Mouse (Mus musculus) embryonic fibroblast, embryonic 13.5 days (primary cell): Measurements from ENCODE around the gene Slc6a18. TPM values are rescaled to one million over a fixed set of nuclear protein-coding genes. Genes with fewer than 3 reads are reported as not detected.
"Not testable (repeated sequence)": the region's sequence is repeated elsewhere in the genome, so short reads cannot be mapped to it uniquely, and the experiment has no call there.

ENCODE experiments used
- H3K27ac ChIP-seq: 2 replicates; pipeline ENCODE4 v1.5.1; 2012; ENCODE audit warnings: low read length, control low read depth, inconsistent platforms; ENCODE audit not compliant: insufficient read depth
- H3K4me1 ChIP-seq: 2 replicates; pipeline ENCODE4 v1.6.1; 2011; ENCODE audit warnings: low read length; ENCODE audit not compliant: control insufficient read depth, insufficient read depth
- H3K4me3 ChIP-seq: 2 replicates; pipeline ENCODE4 v1.5.1; 2011; ENCODE audit warnings: mild to moderate bottlenecking, control low read depth, low read length; ENCODE audit not compliant: insufficient read depth
- CTCF ChIP-seq: IDR thresholded peaks from 2 replicates; pipeline ENCODE4 v1.5.1; 2011; ENCODE audit warnings: mild to moderate bottlenecking, control low read depth, low read length, moderate library complexity, borderline replicate concordance; ENCODE audit not compliant: insufficient read depth
- POLR2A ChIP-seq: IDR thresholded peaks from 2 replicates; pipeline ENCODE4 v1.6.1; 2011; ENCODE audit warnings: low read depth, mild to moderate bottlenecking, control low read depth, low read length, moderate library complexity
- polyA plus RNA-seq: library from polyadenylated mRNA; stranded (reverse); fragments of >200 nt; gene quantifications from 2 replicates; pipeline ENCODE4 v1.2.4, GENCODE M21; 2011; ENCODE audit warnings: low read depth; ENCODE audit not compliant: missing spikeins, insufficient read length

Gene Slc6a18
- polyA plus RNA-seq, 1 experiment = not detected

DNA sequence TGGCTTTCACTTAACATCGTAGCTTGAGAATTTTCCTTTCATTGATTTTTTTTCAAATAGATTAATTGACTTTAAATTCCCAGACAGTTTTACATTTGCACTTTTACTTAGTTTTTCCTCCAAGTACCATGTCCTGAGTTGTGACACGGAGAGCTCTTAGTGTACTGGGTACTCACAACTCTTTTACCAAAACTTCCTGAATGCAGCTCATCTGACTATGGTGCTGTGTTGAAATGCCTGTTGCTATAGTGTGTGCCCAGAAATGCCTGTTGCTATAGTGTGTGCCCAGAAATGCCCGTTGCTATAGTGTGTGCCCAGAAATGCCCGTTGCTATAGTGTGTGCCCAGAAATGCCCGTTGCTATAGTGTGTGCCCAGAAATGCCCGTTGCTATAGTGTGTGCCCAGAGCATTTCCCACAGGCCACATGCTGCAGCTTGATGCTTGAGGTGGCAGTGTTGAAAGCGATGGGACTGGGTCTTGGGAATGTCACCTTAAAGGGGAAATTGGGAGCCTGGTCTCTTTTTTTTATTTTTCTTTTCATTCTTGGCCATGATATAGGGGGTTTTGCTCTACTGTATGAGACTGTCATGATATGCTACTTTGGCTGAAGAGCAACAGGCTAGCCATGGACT is 27.0 kb upstream of the Slc6a18 start, which contains the start of gene Slc6a19:
Gene Slc6a19 (minus strand): TSS at position 172 of the 632 bp plus-strand sequence.
- Histone ChIP-seq H3K27ac (no peak within 1 kb of the TSS), H3K4me3 (no peak within 1 kb of the TSS), H3K4me1 (no peaks in the 10 kb centered on the region)
- TF ChIP-seq POLR2A = no peak
- no peak for TF ChIP-seq CTCF

DNA sequence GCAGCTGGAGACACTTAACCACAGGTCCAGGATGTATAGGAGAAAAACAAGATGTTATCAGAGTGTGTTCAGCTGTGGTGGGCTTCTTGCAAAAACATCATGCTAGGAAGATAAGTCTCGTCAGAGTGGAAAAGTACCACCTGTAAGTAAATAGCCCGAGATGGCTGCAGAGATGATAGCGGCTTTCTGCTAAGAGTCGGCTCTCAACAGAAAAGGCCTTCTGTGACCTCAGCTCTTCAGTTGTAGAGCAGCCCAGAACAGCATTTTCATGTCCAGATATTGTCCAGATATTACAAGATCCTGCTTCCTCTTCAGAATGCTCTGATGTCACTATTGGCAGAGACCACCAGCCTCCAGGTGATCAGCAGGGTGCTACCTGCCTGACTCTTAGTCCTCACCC is 25.7 kb upstream of the Slc6a18 start:
- H3K4me3 ChIP-seq, H3K4me1 ChIP-seq, H3K27ac ChIP-seq: not testable (repeated sequence)

DNA sequence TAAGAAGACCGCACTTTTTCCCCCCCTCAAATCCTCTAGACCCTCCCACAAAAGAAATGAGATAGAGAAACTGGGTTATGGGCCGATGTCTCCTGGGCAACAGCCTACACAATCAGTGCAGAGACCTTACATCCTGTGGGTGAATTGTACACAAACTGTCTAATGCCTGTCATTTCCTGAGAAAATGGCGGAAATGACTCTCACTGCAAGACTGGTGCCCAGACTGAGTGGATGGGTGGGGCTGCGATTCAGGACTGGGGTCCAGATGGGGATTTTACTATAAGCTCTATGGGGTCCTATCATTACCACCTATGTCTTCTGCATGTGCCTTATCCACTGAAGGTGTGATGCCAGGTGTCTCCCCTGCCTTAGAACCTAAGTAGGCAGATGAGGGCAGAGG is 25.0 kb upstream of the Slc6a18 start:
- Histone ChIP-seq H3K27ac (no peak overlapping the region), H3K4me3 (no peak overlapping the region), H3K4me1 (no peaks in the 10 kb centered on the region)
- TF ChIP-seq CTCF (no peak), POLR2A (no peak)

DNA sequence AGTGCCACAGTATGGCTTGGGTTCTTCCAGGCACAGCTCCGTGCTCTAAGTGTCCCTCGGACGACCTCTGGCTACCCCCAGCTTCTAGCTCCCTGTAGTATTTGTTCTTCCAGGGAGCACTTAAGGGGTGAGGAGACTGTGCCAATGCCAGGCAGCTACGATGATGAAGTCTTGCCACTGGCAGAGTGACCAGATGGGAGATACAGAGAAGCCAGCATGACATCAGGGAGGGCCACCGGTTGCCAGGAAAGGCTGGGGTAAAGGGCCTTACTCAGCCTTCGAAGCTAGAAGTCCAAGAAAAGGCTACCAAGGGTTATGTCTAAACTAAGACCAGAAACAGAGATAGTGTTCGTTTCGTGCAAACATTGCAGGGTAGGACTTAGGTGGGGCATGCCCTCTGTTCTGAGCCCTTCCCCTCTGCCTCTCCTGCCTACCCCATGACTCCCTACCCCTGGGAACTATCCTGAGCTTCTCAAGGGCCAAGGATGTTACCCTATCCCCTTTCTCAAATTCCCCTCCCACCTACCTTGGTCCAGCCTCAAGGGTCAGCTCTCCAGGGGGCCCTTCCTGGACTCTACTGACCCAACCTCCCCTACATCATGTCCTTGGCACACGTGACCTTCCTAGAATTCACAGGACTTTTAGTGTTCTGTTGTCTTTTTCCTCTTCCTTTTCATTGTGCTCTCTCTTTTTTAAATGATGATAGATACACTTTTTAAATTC is 23.5 kb upstream of the Slc6a18 start:
- Histone ChIP-seq H3K4me3 (no peak overlapping the region), H3K27ac (no peak overlapping the region), H3K4me1 (no peaks in the 10 kb centered on the region)
- no peak for TF ChIP-seq POLR2A

DNA sequence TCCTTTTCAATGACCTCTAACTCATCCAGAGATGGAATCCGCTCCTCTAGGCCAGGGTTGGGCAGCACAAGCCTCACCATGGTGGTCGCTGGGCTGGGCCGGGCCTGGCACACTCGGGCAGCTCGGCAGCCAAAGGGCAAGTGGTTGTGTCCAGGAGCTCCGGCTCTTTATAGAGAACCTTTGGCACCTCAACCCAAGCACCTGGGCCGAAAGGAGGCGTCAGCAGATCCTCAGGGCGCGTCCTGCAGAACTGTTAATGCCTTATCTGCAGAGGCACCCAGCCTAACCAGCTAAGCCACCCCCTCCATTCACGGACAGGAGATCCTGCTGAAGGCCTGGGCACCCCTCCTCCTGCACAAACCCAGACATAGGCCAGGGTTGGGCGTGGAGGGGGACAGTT is 22.7 kb upstream of the Slc6a18 start:
- Histone ChIP-seq H3K4me3 (no peak overlapping the region), H3K27ac (no peak overlapping the region), H3K4me1 (no peaks in the 10 kb centered on the region)
- TF ChIP-seq CTCF = no peak
- no peak for TF ChIP-seq POLR2A

DNA sequence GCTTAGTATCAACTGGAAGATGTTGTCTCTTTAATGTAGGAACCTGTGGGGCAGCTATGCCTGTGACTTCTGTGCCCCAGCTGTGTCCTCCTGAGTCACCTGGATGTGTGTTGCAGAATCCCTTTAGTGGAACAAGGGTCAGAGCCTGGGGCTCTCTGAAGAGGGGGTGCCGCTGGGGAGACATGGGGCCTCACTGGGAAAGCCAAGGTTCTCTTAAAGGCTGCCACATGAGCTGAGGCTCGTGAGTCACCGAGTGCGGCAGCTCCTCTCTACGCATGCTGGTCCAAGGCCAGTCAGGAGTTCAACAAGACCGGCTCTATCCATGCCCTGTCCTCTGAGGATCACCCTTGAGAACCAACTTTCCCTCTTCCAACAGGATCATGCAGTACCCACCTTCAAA is 21.9 kb upstream of the Slc6a18 start:
- no peak for TF ChIP-seq POLR2A
- no peaks in the 10 kb centered on the region for H3K4me1 ChIP-seq
- no peak overlapping the region for H3K4me3 ChIP-seq
- no peak overlapping the region for H3K27ac ChIP-seq

DNA sequence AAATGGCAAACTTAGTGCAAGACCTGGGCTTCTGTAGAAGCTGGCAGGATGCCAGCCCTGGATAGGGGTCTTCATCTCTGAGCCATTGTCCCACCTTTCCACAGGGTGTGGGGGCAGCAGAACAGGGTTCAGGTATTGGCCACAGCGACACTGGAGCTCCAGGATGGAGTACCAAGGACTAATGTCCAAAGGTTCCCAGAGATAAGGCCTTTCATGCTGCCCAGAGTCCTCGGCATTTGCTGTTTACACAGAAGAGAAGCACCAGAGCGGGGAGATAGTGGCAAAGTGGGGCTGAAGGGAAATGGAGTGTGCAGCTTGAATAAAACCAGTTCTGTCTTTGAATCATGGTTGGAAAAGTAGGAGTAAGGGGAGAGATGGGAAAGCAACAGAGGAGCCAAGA is 18.7 kb upstream of the Slc6a18 start:
- Histone ChIP-seq H3K4me3 (no peak overlapping the region), H3K27ac (no peak overlapping the region), H3K4me1 (no peaks in the 10 kb centered on the region)
- TF ChIP-seq POLR2A (no peak), CTCF (no peak)

DNA sequence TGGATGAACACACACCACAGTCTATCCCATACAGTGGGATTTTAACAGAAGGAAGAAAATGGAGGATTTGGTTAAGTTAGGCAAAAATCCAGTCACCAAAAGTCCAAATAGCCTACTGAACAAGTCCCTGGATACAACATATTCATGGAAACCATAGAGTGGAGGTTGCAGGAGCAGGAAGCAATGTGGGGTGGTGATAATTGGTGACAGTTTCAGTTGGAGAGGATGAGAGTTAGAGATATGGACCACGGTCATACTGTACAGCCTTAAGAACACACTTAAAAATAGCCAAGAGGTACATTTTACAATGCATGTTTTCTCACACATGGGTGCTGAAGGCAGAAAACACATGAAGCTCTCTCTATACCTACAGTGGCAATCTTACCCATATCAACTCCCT is 17.1 kb upstream of the Slc6a18 start:
- Histone ChIP-seq H3K27ac (no peak overlapping the region), H3K4me3 (no peak overlapping the region), H3K4me1 (no peaks in the 10 kb centered on the region)
- TF ChIP-seq POLR2A (no peak), CTCF (no peak)

DNA sequence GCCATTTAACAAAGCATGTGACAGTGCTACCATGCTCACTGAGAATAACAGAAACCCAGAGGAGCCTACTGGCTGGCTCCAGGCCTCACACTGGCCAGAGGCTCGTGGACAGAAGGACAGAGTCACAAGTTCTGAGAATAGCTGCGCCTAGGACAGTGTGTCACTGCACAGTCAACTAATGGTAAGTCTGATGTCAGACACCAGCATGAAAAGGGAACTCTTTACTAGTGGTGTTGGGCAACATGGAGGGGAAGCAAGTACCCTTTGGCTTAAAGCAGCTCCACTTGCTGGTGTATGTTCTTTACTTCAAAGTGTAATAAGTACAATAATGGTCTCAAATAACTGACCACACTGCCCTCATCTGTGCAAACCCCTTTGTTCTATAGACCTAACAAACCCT is 15.5 kb upstream of the Slc6a18 start:
- TF ChIP-seq CTCF = no peak
- TF ChIP-seq POLR2A = no peak
- no peak overlapping the region for H3K4me3 ChIP-seq
- no peaks in the 10 kb centered on the region for H3K4me1 ChIP-seq
- no peak overlapping the region for H3K27ac ChIP-seq

DNA sequence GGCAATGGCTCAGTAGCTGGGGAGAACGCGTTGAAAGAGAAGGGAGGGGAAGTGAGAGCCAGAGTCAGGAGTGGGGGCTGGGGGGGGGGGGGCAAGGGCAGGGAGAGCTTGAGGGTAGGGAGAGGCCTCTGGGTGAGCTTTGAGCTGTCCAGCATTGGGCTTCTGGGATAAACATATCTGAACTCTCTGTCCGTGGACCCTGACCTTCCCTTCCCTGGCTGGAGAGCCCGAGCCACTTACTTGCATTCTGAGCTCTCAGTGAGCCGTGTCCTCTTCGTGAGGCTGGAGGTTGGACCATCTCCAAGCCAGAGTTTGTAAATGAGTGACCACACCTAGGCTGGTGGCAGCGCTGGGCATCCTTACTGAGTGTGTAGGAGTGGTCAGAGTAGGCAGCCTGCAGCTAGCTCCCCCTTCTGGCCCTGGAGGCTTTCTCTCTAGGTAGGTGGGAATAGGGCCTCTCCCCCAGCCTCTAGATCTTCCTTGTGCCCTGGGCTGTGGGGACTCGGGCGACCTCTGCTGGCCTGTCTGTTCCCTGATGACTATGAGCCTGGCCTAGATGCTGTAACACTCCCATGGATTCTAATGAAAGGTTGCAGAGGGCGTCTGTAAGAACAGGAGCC is 14.5 kb upstream of the Slc6a18 start:
- H3K4me1 ChIP-seq = no peaks in the 10 kb centered on the region
- no peak overlapping the region for H3K27ac ChIP-seq
- no peak overlapping the region for H3K4me3 ChIP-seq
- TF ChIP-seq POLR2A (no peak), CTCF (peak; percentile 18; the same call in 1 of the 2 replicates)

DNA sequence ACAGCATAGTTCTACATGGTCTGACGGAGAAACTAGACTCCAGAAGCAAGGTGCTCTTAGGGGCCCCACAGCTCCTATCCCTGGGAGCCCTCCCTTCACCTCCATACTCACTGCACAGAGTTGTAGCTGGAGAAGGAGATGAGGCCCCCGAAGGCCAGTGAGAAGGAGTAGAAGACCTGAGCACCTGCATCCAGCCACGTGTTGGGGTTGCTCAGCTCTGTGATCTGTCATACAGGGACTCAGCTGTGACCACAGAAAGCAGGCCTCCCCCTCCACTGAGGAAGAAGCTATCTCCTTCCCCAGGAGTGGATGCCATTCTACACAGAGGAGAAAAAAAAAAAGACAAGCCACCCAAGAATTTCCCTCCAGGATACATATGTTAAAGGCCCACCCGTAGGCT is 11.1 kb upstream of the Slc6a18 start:
- TF ChIP-seq POLR2A (no peak), CTCF (no peak)
- H3K4me1 ChIP-seq = no peaks in the 10 kb centered on the region
- H3K27ac ChIP-seq = no peak overlapping the region
- no peak overlapping the region for H3K4me3 ChIP-seq
